ENCODE assay signal across 8 mouse cellular contexts in genomic region chr11:69757303-69758089, GRCm38 (mm10). TPM values are rescaled to one million over a fixed set of nuclear protein-coding genes. Genes with fewer than 3 reads are reported as not detected.
A peak's percentile ranks its signal among the peaks of the same experiment; 100 is the strongest.
DNase-seq lines count a peak whose midpoint lies in the region; ATAC-seq and TF ChIP-seq lines count a peak whose summit lies in the region.

No protein-coding gene starts in this region.

- peaks cover 17% of the 10 kb centered on the region; the same call in 1 of the 2 replicates for H3K4me1 ChIP-seq in spleen, adult 2 months (ENCODE audit: control insufficient read depth, insufficient read depth, insufficient read length)
- peaks cover 40% of the 10 kb centered on the region for H3K4me1 ChIP-seq in limb, embryonic 15.5 days
- H3K4me1 ChIP-seq in stomach, embryonic 15.5 days: peaks cover 28% of the 10 kb centered on the region

- peak overlapping the region; percentile 75 for H3K27ac ChIP-seq in spleen, adult 2 months (ENCODE audit: insufficient read depth, low read length)
- H3K27ac ChIP-seq in limb, embryonic 15.5 days: peak overlapping the region; percentile 100
- peak overlapping the region; percentile 99 for H3K27ac ChIP-seq in stomach, embryonic 15.5 days

- H3K36me3 ChIP-seq in spleen, adult 2 months (ENCODE audit: control insufficient read depth, insufficient read depth, low read length): no peaks in the 10 kb centered on the region
- no peaks in the 10 kb centered on the region for H3K36me3 ChIP-seq in limb, embryonic 15.5 days
- H3K36me3 ChIP-seq in stomach, embryonic 15.5 days: no peaks in the 10 kb centered on the region

- H3K27me3 ChIP-seq in spleen, adult 2 months (ENCODE audit: control insufficient read depth, insufficient read depth, low read length): no peaks in the 10 kb centered on the region
- H3K27me3 ChIP-seq in limb, embryonic 15.5 days: no peaks in the 10 kb centered on the region
- no peaks in the 10 kb centered on the region for H3K27me3 ChIP-seq in stomach, embryonic 15.5 days (replicated peaks)

- H3K4me3 ChIP-seq in spleen, adult 2 months (ENCODE audit: extremely low read depth, insufficient read depth, insufficient read length): peak overlapping the region; percentile 67
- peak overlapping the region; percentile 56 for H3K4me3 ChIP-seq in limb, embryonic 15.5 days
- H3K4me3 ChIP-seq in stomach, embryonic 15.5 days (replicated peaks): peak overlapping the region; percentile 58

- no peak for TF ChIP-seq POLR2A in spleen, adult 2 months (IDR thresholded peaks at IDR 0.05; ENCODE audit: low read depth, low read length)

- peak; percentile 3; the same call in 1 of the 2 replicates for ATAC-seq in erythroid progenitor cell, adult 5-6 weeks (replicated peaks; ENCODE audit: low FRiP score, poor library complexity, severe bottlenecking)
- ATAC-seq in limb, embryonic 15.5 days (ENCODE audit: insufficient number of reproducible peaks, low FRiP score, low TSS enrichment, low read depth): no peak
- ATAC-seq in stomach, embryonic 15.5 days (ENCODE audit: insufficient read depth, low FRiP score, low read depth): no peak

- H3K9ac ChIP-seq in limb, embryonic 15.5 days: peak overlapping the region; percentile 62
- peak overlapping the region; percentile 60; the same call in 1 of the 2 replicates for H3K9ac ChIP-seq in stomach, embryonic 15.5 days

- WGBS in spleen, adult 2 months: 41% methylated on average over 9 of the region's 9 CpGs
- WGBS in limb, embryonic 15.5 days: 35% methylated on average over 9 of the region's 9 CpGs
- WGBS in stomach, embryonic 15.5 days: 36% methylated on average over 9 of the region's 9 CpGs

- H3K9me3 ChIP-seq in limb, embryonic 15.5 days: no peaks in the 10 kb centered on the region
- H3K9me3 ChIP-seq in stomach, embryonic 15.5 days: no peaks in the 10 kb centered on the region

- DNase-seq in spleen, adult 2 months (ENCODE audit: low read depth in 1 of 2, low spot score in 2 of 2): no peak
- no peak for DNase-seq in spleen, postnatal 4 days (ENCODE audit: low spot score in 2 of 2)
- DNase-seq in right cerebral cortex, postnatal 10 days (ENCODE audit: low spot score in 2 of 2): no peak
- no peak for DNase-seq in layer of hippocampus, postnatal 14 days (ENCODE audit: low spot score in 2 of 2)
- no peak for DNase-seq in spleen, postnatal 36 days (ENCODE audit: low spot score in 2 of 2)

- no peak for TF ChIP-seq CTCF in spleen, adult 2 months (IDR thresholded peaks at IDR 0.05; ENCODE audit: extremely low read depth, insufficient read depth, insufficient read length, insufficient replicate concordance)

- peak overlapping the region; percentile 60 for H3K4me2 ChIP-seq in limb, embryonic 15.5 days
- H3K4me2 ChIP-seq in stomach, embryonic 15.5 days: peak overlapping the region; percentile 59

RNA-seq across cellular contexts. Expression of gene Polr2a, which starts 0.9 kb away (rescaled TPM):
- polyA plus RNA-seq in spleen, adult 2 months (2012; rRNA removed): 43.8 and 45.4 TPM in 2 replicates
- 124 and 145 TPM in 2 replicates for total RNA-seq in erythroid progenitor cell, adult 5-6 weeks (2015; ENCODE audit: low replicate concordance)
- total RNA-seq in erythroid progenitor cell, adult 5-6 weeks (2017; ENCODE audit: low replicate concordance): 131 and 162 TPM in 2 replicates
- 20.0 and 20.9 TPM in 2 replicates for polyA plus RNA-seq in limb, embryonic 15.5 days (2015; fragmentation: Nextera tagmentation; extraction: Ambion mirVana)
- 21.0 and 25.8 TPM in 2 replicates for polyA plus RNA-seq in stomach, embryonic 15.5 days (2015; fragmentation: Nextera tagmentation; extraction: Ambion mirVana)
- 10 to 100 TPM; 62.8 to 68.5 TPM for total RNA-seq in layer of hippocampus, postnatal 14 days (2021)

RNA-seq across cellular contexts. Expression of gene Slc35g3, which starts 4.3 kb away (rescaled TPM):
- polyA plus RNA-seq in spleen, adult 2 months (2012; rRNA removed): not detected in 2 replicates
- total RNA-seq in erythroid progenitor cell, adult 5-6 weeks (2015; ENCODE audit: low replicate concordance): not detected in 2 replicates
- total RNA-seq in erythroid progenitor cell, adult 5-6 weeks (2017; ENCODE audit: low replicate concordance): not detected in 2 replicates
- polyA plus RNA-seq in limb, embryonic 15.5 days (2015; fragmentation: Nextera tagmentation; extraction: Ambion mirVana): 0.09 and 0.15 TPM in 2 replicates
- polyA plus RNA-seq in stomach, embryonic 15.5 days (2015; fragmentation: Nextera tagmentation; extraction: Ambion mirVana): 0.12 TPM in 1 of 2 replicates, not detected in the other
- under 1 TPM in 1 of 2 experiments, not detected in 1; 0.21 TPM for total RNA-seq in layer of hippocampus, postnatal 14 days (2021)

RNA-seq across cellular contexts. Expression of gene Zbtb4, which starts 8.2 kb away (rescaled TPM):
- 28.4 and 37.0 TPM in 2 replicates for polyA plus RNA-seq in spleen, adult 2 months (2012; rRNA removed)
- total RNA-seq in erythroid progenitor cell, adult 5-6 weeks (2015; ENCODE audit: low replicate concordance): 2.9 and 3.8 TPM in 2 replicates
- 0.77 and 3.0 TPM in 2 replicates for total RNA-seq in erythroid progenitor cell, adult 5-6 weeks (2017; ENCODE audit: low replicate concordance)
- 5.1 and 5.4 TPM in 2 replicates for polyA plus RNA-seq in limb, embryonic 15.5 days (2015; fragmentation: Nextera tagmentation; extraction: Ambion mirVana)
- 2.7 and 3.0 TPM in 2 replicates for polyA plus RNA-seq in stomach, embryonic 15.5 days (2015; fragmentation: Nextera tagmentation; extraction: Ambion mirVana)
- total RNA-seq in layer of hippocampus, postnatal 14 days (2021): 10 to 100 TPM; 82.0 to 83.5 TPM

RNA-seq across cellular contexts. Expression of gene Chrnb1, which starts 38.2 kb away (rescaled TPM):
- polyA plus RNA-seq in spleen, adult 2 months (2012; rRNA removed): 7.1 and 8.4 TPM in 2 replicates
- total RNA-seq in erythroid progenitor cell, adult 5-6 weeks (2015; ENCODE audit: low replicate concordance): not detected in 2 replicates
- total RNA-seq in erythroid progenitor cell, adult 5-6 weeks (2017; ENCODE audit: low replicate concordance): 0.77 TPM in 1 of 2 replicates, not detected in the other
- 18.6 and 30.0 TPM in 2 replicates for polyA plus RNA-seq in limb, embryonic 15.5 days (2015; fragmentation: Nextera tagmentation; extraction: Ambion mirVana)
- 5.1 and 6.0 TPM in 2 replicates for polyA plus RNA-seq in stomach, embryonic 15.5 days (2015; fragmentation: Nextera tagmentation; extraction: Ambion mirVana)
- total RNA-seq in layer of hippocampus, postnatal 14 days (2021): 1 to 10 TPM; 1.0 to 1.1 TPM

RNA-seq across cellular contexts. Expression of gene Fgf11, which starts 44.2 kb away (rescaled TPM):
- 1.1 and 1.2 TPM in 2 replicates for polyA plus RNA-seq in spleen, adult 2 months (2012; rRNA removed)
- not detected in 2 replicates for total RNA-seq in erythroid progenitor cell, adult 5-6 weeks (2015; ENCODE audit: low replicate concordance)
- total RNA-seq in erythroid progenitor cell, adult 5-6 weeks (2017; ENCODE audit: low replicate concordance): not detected in 2 replicates
- polyA plus RNA-seq in limb, embryonic 15.5 days (2015; fragmentation: Nextera tagmentation; extraction: Ambion mirVana): 3.4 and 3.9 TPM in 2 replicates
- polyA plus RNA-seq in stomach, embryonic 15.5 days (2015; fragmentation: Nextera tagmentation; extraction: Ambion mirVana): 2.2 and 2.4 TPM in 2 replicates
- 10 to 100 TPM; 22.8 to 23.7 TPM for total RNA-seq in layer of hippocampus, postnatal 14 days (2021)
